Mouse (Mus musculus) Patski (cell line): ENCODE measurements at regions not wholly inside any gene's neighbourhood (a gene's known extent, or its start where the extent isn't known, plus 50 kb on each side); places are given as distances from the start of the nearest gene placed in this dataset.
A peak's percentile ranks its signal among the peaks of the same experiment; 100 is the strongest.

Source experiments
- ATAC-seq: fragments of 100-300 bp; one replicate; pipeline ENCODE4 v1.8.0; 2021
- CTCF ChIA-PET: fragments of 350-600 bp; sonication (Branson Sonifier 250); formaldehyde crosslinking; loops from one replicate; lab custom pipeline; 2022; ENCODE audit warnings: inconsistent platforms; lab: Charles Lee
- POLR2A ChIA-PET: fragments of 350-600 bp; sonication (Branson Sonifier 250); formaldehyde crosslinking; loops from one replicate; lab custom pipeline; 2022; ENCODE audit warnings: antibody characterized with exemption, inconsistent platforms; lab: Charles Lee
- DNase-seq: peaks from one replicate; pipeline ENCODE4 v3.0.0-alpha.2; 2011; ENCODE audit warnings: low read depth, low spot score
- H3K27me3 ChIP-seq: fragments of 371-371 bp; one replicate; pipeline ENCODE4 v1.5.1; 2021
- CTCF ChIP-seq: fragments of 100-300 bp; IDR thresholded peaks from one replicate; pipeline ENCODE4 v1.5.1; 2021
- in situ Hi-C: fragments of 300-500 bp; cut with MboI; formaldehyde crosslinking; loops from 3 replicates; pipeline ENCODE4 v1.11.1; 2018; ENCODE audit warnings: low pct_unique_long_range_greater_than_20kb, mixed read lengths

DNA sequence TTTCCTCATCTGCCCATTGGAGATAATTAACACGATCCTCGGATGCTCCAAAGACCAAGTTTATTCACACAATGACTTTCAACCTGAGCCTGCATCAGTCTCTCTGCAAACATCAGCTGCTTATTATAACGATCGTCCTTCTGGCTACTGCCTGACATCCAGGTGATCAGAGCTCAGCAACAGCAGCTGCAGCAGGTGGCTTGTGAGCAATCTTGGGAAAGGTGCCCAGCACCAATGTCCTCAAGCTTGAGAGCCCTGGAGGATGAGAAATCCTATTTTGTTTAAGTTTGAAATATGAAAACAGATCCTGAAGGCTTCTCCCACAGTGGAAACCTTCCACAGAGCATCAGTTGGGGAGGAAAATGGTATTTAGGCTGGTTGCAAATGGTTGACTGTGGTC, 242.8 kb downstream of the Prdm2 start:
- CTCF ChIA-PET = no interaction called here
- POLR2A ChIA-PET = no interaction called here
- in situ Hi-C loops = no loop called here
- ATAC-seq (no peak), DNase-seq (no peak)
- no peaks in the 10 kb centered on the region for H3K27me3 ChIP-seq
- no peak for TF ChIP-seq CTCF

GRCm38 (mm10) chr4:142967604-142968003, 245.2 kb downstream of the Prdm2 start:
- CTCF ChIA-PET = interaction anchor here (1.3 kb wide), 1 partner anchor 14 kb away, joined by 3 read pairs; no protein-coding TSS in a partner anchor
- peak; percentile 31 for TF ChIP-seq CTCF
- POLR2A ChIA-PET = no interaction called here
- no peak for DNase-seq
- in situ Hi-C loops = no loop called here
- ATAC-seq = no peak
- no peaks in the 10 kb centered on the region for H3K27me3 ChIP-seq

GRCm38 (mm10) chr4:142956832-142957429, 255.9 kb downstream of the Prdm2 start:
- POLR2A ChIA-PET = no interaction called here
- in situ Hi-C loops = no loop called here
- no peak for DNase-seq
- no peak for TF ChIP-seq CTCF
- CTCF ChIA-PET = no interaction called here
- H3K27me3 ChIP-seq = no peaks in the 10 kb centered on the region
- no peak for ATAC-seq

GRCm38 (mm10) chr4:142956376-142956775, 256.4 kb downstream of the Prdm2 start:
- ChIA-PET CTCF (no interaction called here), POLR2A (no interaction called here)
- H3K27me3 ChIP-seq = no peaks in the 10 kb centered on the region
- TF ChIP-seq CTCF = no peak
- no peak for ATAC-seq
- no peak for DNase-seq
- in situ Hi-C loops = no loop called here

DNA sequence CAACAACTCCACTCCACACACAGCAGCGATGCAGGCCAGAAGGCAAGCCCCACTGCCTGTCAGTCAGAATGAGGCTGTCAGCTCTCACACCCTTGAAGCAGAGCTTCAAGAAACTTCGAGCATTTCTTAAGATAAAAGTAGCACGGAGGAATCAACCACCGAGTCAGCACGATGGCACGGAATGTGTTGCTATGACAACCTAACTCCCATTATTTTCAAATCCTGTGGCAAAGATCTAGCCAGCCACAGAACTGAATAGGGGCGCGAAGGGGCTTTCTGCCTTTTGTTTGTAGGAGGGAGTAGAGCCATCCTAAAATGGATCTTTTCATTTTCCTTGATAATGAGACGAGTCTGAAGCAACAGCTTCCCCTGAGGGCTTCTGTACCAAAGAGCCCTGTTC, 259.1 kb downstream of the Prdm2 start:
- ATAC-seq (no peak), DNase-seq (no peak)
- ChIA-PET POLR2A (no interaction called here), CTCF (no interaction called here)
- in situ Hi-C loops = no loop called here
- no peak for TF ChIP-seq CTCF
- no peaks in the 10 kb centered on the region for H3K27me3 ChIP-seq

DNA sequence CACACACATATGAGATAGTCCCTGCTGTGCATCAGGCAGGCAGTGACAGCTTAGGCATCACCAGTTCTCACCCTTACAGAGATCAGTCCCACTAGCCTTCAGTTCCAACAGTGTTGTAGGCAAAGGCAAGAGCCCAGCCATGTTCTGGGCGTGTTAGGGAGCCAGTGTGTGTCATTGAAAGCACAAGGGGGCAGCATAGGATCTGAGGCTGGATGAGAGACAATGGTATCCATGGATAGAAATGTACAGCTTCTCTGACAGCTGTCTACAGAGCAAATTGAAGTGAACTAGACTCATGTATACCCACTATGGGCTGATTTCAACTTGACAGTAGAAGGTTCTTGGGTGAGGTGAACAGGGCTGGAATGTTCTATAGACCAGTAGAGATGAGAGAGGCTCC, 259.9 kb downstream of the Prdm2 start:
- DNase-seq (no peak), ATAC-seq (no peak)
- CTCF ChIA-PET = no interaction called here
- POLR2A ChIA-PET = no interaction called here
- H3K27me3 ChIP-seq = no peaks in the 10 kb centered on the region
- no peak for TF ChIP-seq CTCF
- in situ Hi-C loops = no loop called here

DNA sequence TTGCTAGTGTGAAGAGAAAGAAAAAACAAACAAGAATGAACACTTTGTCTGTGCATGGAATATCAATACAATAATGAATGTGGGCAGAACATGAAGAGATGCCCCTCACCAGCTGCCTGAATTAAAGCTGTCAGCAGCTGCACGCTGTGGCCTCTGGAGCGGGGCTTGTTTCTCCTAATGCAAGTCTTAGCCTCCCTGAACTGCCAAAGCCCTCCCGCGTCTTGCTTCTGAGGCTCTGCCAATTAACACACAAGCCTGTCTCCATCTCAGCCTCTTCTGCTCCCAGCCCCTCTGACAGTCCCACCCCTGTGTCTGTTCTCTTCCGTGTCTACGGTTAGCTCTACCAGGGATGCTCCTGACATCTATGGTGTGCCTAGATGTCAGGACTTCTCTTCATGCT, 265.1 kb downstream of the Prdm2 start:
- no peak for TF ChIP-seq CTCF
- CTCF ChIA-PET = no interaction called here
- ATAC-seq (no peak), DNase-seq (no peak)
- no peaks in the 10 kb centered on the region for H3K27me3 ChIP-seq
- POLR2A ChIA-PET = no interaction called here
- in situ Hi-C loops = no loop called here

GRCm38 (mm10) chr4:142933627-142934026, 279.2 kb downstream of the Prdm2 start:
- ATAC-seq (no peak), DNase-seq (no peak)
- peaks cover 4% of the 10 kb centered on the region for H3K27me3 ChIP-seq
- TF ChIP-seq CTCF = no peak
- POLR2A ChIA-PET = no interaction called here
- in situ Hi-C loops = no loop called here
- CTCF ChIA-PET = no interaction called here

DNA sequence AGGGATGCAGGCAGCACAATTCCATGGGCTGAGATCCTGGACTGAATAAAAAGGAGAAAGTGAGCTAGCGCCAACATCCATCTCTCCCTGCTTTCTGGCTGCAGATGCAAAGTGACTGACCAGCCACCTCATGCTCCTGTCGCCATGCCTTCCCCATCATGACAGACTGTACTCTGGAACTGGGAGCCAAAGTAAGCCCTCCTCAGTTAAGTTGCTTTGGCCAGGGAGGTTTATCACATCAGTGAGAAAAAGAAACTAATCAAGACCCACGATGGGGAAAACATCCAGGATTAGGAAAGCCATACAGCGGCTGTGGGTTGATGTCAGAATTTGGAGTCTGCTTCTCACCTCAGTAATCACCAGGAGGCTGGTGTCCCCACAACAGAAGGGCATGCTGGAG, 283.6 kb downstream of the Prdm2 start:
- in situ Hi-C loops = no loop called here
- DNase-seq (no peak), ATAC-seq (no peak)
- peaks cover 4% of the 10 kb centered on the region for H3K27me3 ChIP-seq
- ChIA-PET POLR2A (no interaction called here), CTCF (no interaction called here)
- no peak for TF ChIP-seq CTCF

- no peak for TF ChIP-seq CTCF
- in situ Hi-C loops = no loop called here
- DNase-seq (no peak), ATAC-seq (no peak)
- CTCF ChIA-PET = no interaction called here
- no peaks in the 10 kb centered on the region for H3K27me3 ChIP-seq
- POLR2A ChIA-PET = interaction anchor here (0.5 kb wide), 1 partner anchor 64 kb away, joined by 8 read pairs; no protein-coding TSS in a partner anchor
Measured at GRCm38 (mm10) chr4:142927328-142928108, 285.3 kb downstream of the Prdm2 start.

DNA sequence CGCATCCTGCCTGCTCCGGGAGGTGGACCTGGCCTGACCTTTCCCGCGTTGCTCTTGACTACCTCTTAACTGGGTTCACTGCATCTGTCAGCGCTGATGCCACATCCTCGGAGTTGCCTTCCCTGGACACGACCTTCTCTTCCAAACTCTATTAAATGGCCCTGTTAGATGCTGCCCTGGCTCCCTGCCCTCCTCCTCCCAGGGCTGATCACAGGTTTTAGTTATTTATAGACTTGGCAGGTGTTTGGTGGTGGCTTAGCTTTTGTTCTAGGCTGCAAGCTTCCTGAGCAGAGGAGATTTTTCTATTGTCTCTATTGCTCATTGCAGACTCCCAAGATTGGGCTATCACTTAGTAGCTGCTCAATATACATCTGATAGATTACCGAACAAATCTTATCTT, 287.7 kb downstream of the Prdm2 start:
- no peak for ATAC-seq
- no peak for DNase-seq
- no peaks in the 10 kb centered on the region for H3K27me3 ChIP-seq
- in situ Hi-C loops = no loop called here
- ChIA-PET CTCF (no interaction called here), POLR2A (no interaction called here)
- no peak for TF ChIP-seq CTCF
